Mouse (Mus musculus) forebrain, embryonic 16.5 days (tissue): ENCODE data around the gene Fndc7. TPM values are rescaled to one million over a fixed set of nuclear protein-coding genes. Genes with fewer than 3 reads are reported as not detected.
"Not testable (repeated sequence)": the region's sequence is repeated elsewhere in the genome, so short reads cannot be mapped to it uniquely, and the experiment has no call there.

ENCODE experiments used
- ATAC-seq: fragments of 200-750 bp; cut with Nextera tagmentation; 2 replicates; pipeline ENCODE4 v1.8.0; 2017; ENCODE audit warnings: mild to moderate bottlenecking, moderate library complexity
- H3K27ac ChIP-seq: fragments of 300-500 bp; sonication (generic); 2 replicates; pipeline ENCODE4 v1.5.1; 2014; ENCODE audit warnings: low read length, control low read depth
- H3K27me3 ChIP-seq: fragments of 300-500 bp; sonication (generic); replicated peaks from 2 replicates; pipeline ENCODE4 v1.6.1; 2014; ENCODE audit warnings: low read length; ENCODE audit not compliant: control insufficient read depth, insufficient read depth
- H3K36me3 ChIP-seq: fragments of 300-500 bp; sonication (generic); 2 replicates; pipeline ENCODE4 v1.6.1; 2014; ENCODE audit not compliant: control insufficient read depth, insufficient read depth
- H3K4me1 ChIP-seq: fragments of 300-500 bp; sonication (generic); replicated peaks from 2 replicates; pipeline ENCODE4 v1.6.1; 2014; ENCODE audit warnings: low read length; ENCODE audit not compliant: control insufficient read depth, insufficient read depth
- H3K4me2 ChIP-seq: fragments of 300-500 bp; sonication (generic); 2 replicates; pipeline ENCODE4 v1.6.1; 2014; ENCODE audit warnings: mild to moderate bottlenecking, low read length, control low read depth
- H3K4me3 ChIP-seq: fragments of 300-500 bp; sonication (generic); replicated peaks from 2 replicates; pipeline ENCODE4 v1.5.1; 2014; ENCODE audit warnings: mild to moderate bottlenecking, low read length, control low read depth
- H3K9ac ChIP-seq: fragments of 300-500 bp; sonication (generic); replicated peaks from 2 replicates; pipeline ENCODE4 v1.6.1; 2014; ENCODE audit warnings: low read depth, low read length, control low read depth
- H3K9me3 ChIP-seq: fragments of 300-500 bp; sonication (generic); 2 replicates; pipeline ENCODE4 v1.6.1; 2016; ENCODE audit warnings: low read length; ENCODE audit not compliant: control insufficient read depth
- WGBS: fragments of 180-500 bp; shearing (Covaris S2); extraction: QIAGEN DNeasy Blood & Tissue Kit; methylation state at CpG from one replicate; pipeline ENCODE4 v1.1.7; 2014; 5-methylcytosine and 5-hydroxymethylcytosine counted together
- polyA plus RNA-seq: library from polyadenylated mRNA; unstranded; fragments of >200 nt; fragmentation: Nextera tagmentation; extraction: Ambion mirVana; gene quantifications from 2 replicates; pipeline ENCODE4 v1.2.1, GENCODE M21; 2015

The Fndc7 gene
- polyA plus RNA-seq, 1 experiment from 2014 or later: not detected

- H3K36me3 ChIP-seq: no peaks in the 10 kb centered on the region
- no peak overlapping the region for H3K27ac ChIP-seq
- ATAC-seq: no peak
- H3K27me3 ChIP-seq: no peaks in the 10 kb centered on the region
- no peak overlapping the region for H3K4me2 ChIP-seq
- H3K9ac ChIP-seq: no peak overlapping the region
- 88% methylated on average over 7 of the region's 7 CpGs for WGBS
- no peak overlapping the region for H3K4me3 ChIP-seq
- peaks cover 4% of the 10 kb centered on the region for H3K4me1 ChIP-seq
- H3K9me3 ChIP-seq: no peaks in the 10 kb centered on the region
Measured at GRCm38 (mm10) chr3:108838980-108839379, 50.8 kb downstream of the Fndc7 start.

GRCm38 (mm10) chr3:108836931-108837330 lies 52.9 kb downstream of the Fndc7 start:
- Histone ChIP-seq H3K27ac (no peak overlapping the region), H3K4me3 (no peak overlapping the region), H3K36me3 (no peaks in the 10 kb centered on the region), H3K27me3 (no peaks in the 10 kb centered on the region), H3K9ac (no peak overlapping the region), H3K4me2 (no peak overlapping the region), H3K9me3 (no peaks in the 10 kb centered on the region), H3K4me1 (peaks cover 4% of the 10 kb centered on the region)
- no peak for ATAC-seq
- 96% methylated on average over 6 of the region's 6 CpGs for WGBS

- not testable (repeated sequence) for H3K9ac ChIP-seq, H3K4me3 ChIP-seq, H3K4me1 ChIP-seq, H3K27me3 ChIP-seq, H3K4me2 ChIP-seq, H3K9me3 ChIP-seq, ATAC-seq, H3K36me3 ChIP-seq, H3K27ac ChIP-seq
- WGBS: 100% methylated on average over 1 of the region's 1 CpGs
Measured at GRCm38 (mm10) chr3:108833717-108834116, 56.1 kb downstream of the Fndc7 start.

- Histone ChIP-seq H3K9ac (no peak overlapping the region), H3K27ac (no peak overlapping the region), H3K4me3 (no peak overlapping the region), H3K4me1 (no peaks in the 10 kb centered on the region), H3K9me3 (no peaks in the 10 kb centered on the region), H3K36me3 (no peaks in the 10 kb centered on the region), H3K4me2 (no peak overlapping the region), H3K27me3 (no peaks in the 10 kb centered on the region)
- 94% methylated on average over 6 of the region's 6 CpGs for WGBS
- ATAC-seq: no peak
Measured at GRCm38 (mm10) chr3:108831750-108832149, 58.1 kb downstream of the Fndc7 start.

GRCm38 (mm10) chr3:108830493-108830892 lies 59.3 kb downstream of the Fndc7 start:
- ATAC-seq: no peak
- no peaks in the 10 kb centered on the region for H3K4me1 ChIP-seq
- H3K4me2 ChIP-seq: no peak overlapping the region
- 91% methylated on average over 11 of the region's 11 CpGs for WGBS
- no peak overlapping the region for H3K27ac ChIP-seq
- H3K9ac ChIP-seq: no peak overlapping the region
- H3K9me3 ChIP-seq: no peaks in the 10 kb centered on the region
- no peak overlapping the region for H3K4me3 ChIP-seq
- no peaks in the 10 kb centered on the region for H3K27me3 ChIP-seq
- H3K36me3 ChIP-seq: no peaks in the 10 kb centered on the region

- no peak for ATAC-seq
- Histone ChIP-seq H3K27me3 (no peaks in the 10 kb centered on the region), H3K36me3 (no peaks in the 10 kb centered on the region), H3K27ac (no peak overlapping the region), H3K4me3 (no peak overlapping the region), H3K9ac (no peak overlapping the region), H3K9me3 (no peaks in the 10 kb centered on the region), H3K4me2 (no peak overlapping the region), H3K4me1 (no peaks in the 10 kb centered on the region)
- 71% methylated on average over 4 of the region's 4 CpGs for WGBS
Measured at GRCm38 (mm10) chr3:108815631-108816030, 74.2 kb downstream of the Fndc7 start.

- no peak overlapping the region for H3K4me3 ChIP-seq
- no peak overlapping the region for H3K4me2 ChIP-seq
- no peaks in the 10 kb centered on the region for H3K36me3 ChIP-seq
- no peak overlapping the region for H3K9ac ChIP-seq
- H3K4me1 ChIP-seq: no peaks in the 10 kb centered on the region
- no peaks in the 10 kb centered on the region for H3K9me3 ChIP-seq
- H3K27me3 ChIP-seq: no peaks in the 10 kb centered on the region
- WGBS: 83% methylated on average over 4 of the region's 4 CpGs
- no peak overlapping the region for H3K27ac ChIP-seq
- no peak for ATAC-seq
Measured at GRCm38 (mm10) chr3:108810747-108811263, 79.0 kb downstream of the Fndc7 start.

GRCm38 (mm10) chr3:108805622-108806021 lies 84.2 kb downstream of the Fndc7 start:
- Histone ChIP-seq H3K4me3 (no peak overlapping the region), H3K9ac (no peak overlapping the region), H3K27ac (no peak overlapping the region), H3K4me1 (no peaks in the 10 kb centered on the region), H3K36me3 (peaks cover 5% of the 10 kb centered on the region; the same call in 1 of the 2 replicates), H3K27me3 (no peaks in the 10 kb centered on the region), H3K4me2 (no peak overlapping the region), H3K9me3 (no peaks in the 10 kb centered on the region)
- no peak for ATAC-seq
- 31% methylated on average over 5 of the region's 5 CpGs for whole genome bisulfite sequencing
